Mouse (Mus musculus) megakaryocyte-erythroid progenitor cell, adult 5-6 weeks (primary cell): ENCODE results near the gene Apoc2. TPM values are rescaled to one million over a fixed set of nuclear protein-coding genes. Genes with fewer than 3 reads are reported as not detected.

ENCODE experiments used
- ATAC-seq: replicated peaks from 2 replicates; pipeline ENCODE4 v1.8.0; 2016; ENCODE audit warnings: mild to moderate bottlenecking, inconsistent platforms; ENCODE audit not compliant: severe bottlenecking, poor library complexity, low FRiP score, low TSS enrichment
- total RNA-seq, 2 experiments: library from RNA; stranded (forward) in 1 of 2; stranded (reverse) in 1 of 2; fragments of 200-1000, 215-1000 nt in 1 of 2; fragments of >200 nt in 1 of 2; fragmentation: Nextera tagmentation in 1 of 2; gene quantifications; 2 replicates each; pipeline ENCODE4 v1.2.3; 2014 to 2017

The Apoc2 gene
- not detected in 2 replicates for total RNA-seq (2014; fragmentation: Nextera tagmentation)
- not detected in 2 replicates for total RNA-seq (2017)

DNA sequence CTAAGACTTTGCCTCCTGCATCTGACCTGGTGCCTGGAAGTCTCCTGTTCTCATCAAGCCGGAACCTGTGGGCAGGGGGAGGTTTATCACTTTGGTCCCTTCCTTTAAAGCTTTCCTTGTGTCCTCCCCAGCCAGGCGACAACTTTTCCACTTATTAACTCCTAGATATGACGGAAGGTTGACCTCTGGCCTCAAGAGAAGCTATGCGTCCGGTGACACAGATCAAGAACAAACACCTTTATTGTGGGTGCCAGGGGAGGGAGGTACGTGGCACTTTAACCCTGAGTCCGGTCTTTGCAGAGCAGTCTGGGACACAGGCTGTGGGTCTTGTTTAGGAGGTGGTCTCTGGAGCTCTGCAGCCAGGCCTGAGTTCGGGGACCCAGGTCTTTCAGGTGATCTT is at the start of gene Apoc2:
Apoc2 (minus strand) TSS at position 70 of the 400 bp plus-strand sequence.
- ATAC-seq = no peak

DNA sequence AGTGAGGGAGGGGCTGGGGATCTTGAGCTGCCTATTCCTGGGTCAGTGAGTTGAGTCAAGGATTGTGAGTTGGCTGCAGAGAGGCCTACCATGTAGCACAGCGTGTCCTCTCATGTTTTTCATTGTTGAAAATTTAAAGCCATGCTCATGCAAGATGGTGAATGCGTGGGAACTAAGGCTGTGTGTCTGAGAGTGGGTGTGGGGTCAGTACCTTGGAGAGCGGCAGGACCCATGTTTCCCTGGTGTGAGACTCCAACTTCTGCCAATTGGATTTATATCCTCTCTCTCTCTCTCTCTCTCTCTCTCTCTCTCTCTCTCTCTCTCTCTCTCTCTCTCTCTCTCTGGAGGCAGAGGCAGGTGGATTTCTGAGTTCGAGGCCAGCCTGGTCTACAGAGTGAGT is 48.8 kb upstream of the Apoc2 start:
- no peak for ATAC-seq

- no peak for ATAC-seq
These were observed 46.4 kb upstream of the Apoc2 start for GRCm38 (mm10) chr7:19724167-19724566.

DNA sequence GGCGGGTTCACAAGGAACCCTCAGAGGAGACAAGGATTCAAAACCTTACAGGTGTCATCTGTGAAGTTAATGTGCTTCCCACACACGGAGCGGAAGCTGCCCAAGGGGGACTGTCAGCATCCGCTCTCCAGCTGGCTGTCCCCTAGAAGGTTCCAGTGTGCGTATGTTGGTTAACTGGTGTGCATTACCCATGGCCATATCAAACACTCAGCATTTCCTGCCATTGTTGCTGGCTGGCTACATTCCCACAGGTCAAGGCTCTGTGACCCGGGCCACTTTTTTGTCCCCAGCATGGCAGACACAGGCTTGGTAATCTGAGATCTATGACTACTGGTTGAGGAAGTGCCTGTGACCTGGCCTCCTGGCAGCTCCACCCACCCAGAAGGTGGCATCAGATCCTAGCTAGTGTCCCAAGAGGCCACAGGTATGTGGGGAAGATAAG is 45.0 kb upstream of the Apoc2 start:
- ATAC-seq = no peak

DNA sequence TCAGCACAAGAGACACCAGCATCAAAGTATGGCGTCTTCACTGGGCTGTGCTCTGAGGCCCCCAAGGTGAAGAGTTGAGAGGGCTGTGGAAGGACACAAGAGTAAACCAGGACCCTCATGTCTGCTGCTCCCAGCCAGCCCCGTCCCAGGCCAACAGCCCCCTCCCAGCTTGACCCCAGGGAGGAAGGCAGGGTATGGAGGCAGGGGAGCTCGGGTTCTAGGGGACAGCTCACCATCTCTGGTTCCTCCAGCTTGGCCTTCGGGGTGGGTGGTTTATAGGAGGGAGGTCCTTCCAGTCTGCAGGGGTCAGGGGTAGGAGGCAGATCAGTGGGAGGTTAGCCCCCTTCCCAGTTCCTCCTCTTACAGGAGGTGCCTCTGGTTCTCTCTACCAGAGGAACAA is 41.5 kb upstream of the Apoc2 start:
- no peak for ATAC-seq

GRCm38 (mm10) chr7:19718297-19718952 is 40.7 kb upstream of the Apoc2 start:
- ATAC-seq = no peak

- no peak for ATAC-seq
These were observed 39.6 kb upstream of the Apoc2 start for GRCm38 (mm10) chr7:19717346-19717745.

DNA sequence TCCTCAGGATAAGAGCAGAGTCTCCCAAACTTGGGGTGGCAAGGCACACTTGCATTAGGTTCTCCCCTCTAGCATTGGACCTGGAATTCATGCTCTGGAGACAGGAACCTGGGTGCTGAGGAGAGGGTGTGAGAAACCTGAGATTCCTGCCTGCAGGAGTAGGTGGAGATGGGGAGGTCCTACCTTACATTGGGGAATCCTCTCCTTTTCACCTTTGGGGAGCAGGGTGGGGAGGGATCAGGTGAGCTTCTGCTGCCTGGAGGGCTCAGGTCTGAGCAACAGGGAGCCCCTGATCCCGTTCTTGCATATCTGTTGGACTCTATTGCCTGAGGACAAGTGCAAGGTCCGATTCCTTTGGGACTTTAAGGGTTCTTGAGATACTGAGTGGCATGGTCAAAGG is 39.1 kb upstream of the Apoc2 start:
- no peak for ATAC-seq

GRCm38 (mm10) chr7:19716055-19716682 is 38.4 kb upstream of the Apoc2 start:
- no peak for ATAC-seq

- ATAC-seq = peak; percentile 91
These were observed 37.7 kb upstream of the Apoc2 start, which contains the start of gene Tomm40 for GRCm38 (mm10) chr7:19715239-19716054. Gene Tomm40, minus strand, starts transcription at chr7:19715438.

DNA sequence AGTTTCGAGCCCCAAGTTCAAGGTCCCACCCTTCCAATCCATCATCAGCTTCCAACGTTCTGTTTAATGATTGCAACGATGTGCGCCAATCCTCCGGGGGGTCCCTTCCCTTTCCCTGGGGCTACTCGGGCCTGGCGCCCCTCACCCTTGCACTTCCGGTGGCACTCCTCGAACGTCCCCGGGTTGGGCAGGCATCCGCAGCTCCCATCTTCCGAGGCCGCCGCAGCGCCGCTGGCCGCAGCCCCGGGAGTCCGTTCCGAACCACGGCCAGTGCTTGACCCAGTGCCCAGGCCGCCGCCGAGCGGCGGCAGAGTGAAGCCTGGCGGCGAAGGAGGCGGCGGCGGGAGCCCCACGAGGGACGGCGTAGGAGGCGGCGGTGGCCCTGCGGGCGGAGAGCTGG is 37.1 kb upstream of the Apoc2 start:
- ATAC-seq = no peak

DNA sequence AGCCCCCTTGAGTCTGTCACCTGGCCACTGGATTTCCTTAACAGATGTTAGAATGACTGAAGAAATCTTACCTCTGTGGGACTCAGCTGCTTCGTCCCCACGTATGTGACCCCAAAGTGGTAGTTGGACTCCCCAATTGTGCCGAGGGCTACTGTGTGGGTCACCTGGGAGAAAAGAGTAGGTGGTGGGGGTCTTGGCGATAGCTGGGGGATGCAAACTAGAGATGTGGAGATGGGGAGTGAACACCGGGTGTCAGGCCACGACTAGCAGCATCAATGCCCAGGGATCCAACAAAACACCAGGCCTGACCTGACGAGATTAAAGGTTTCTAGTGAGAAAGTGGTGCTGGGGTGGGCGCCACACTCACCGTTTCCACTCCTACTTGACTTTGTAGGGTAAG is 35.9 kb upstream of the Apoc2 start:
- no peak for ATAC-seq

DNA sequence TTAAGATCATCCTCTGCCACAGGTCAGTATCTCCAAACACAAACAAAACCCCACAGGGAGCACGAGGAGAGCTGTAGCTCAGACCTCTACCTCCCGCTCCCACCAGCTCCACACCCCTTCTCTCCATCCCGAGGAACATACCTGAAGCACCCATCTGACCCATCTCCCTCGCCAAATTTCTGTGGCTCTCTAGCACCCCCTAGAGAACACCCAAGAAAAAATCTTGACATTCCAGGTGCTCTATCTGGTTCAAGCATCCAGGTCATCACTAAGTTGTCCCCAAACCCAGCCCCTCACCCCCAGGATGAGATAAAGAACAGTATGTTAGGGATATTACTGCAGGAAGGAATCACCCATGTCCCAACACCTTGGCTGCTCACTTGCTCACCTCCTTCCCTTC is 35.5 kb upstream of the Apoc2 start:
- no peak for ATAC-seq

GRCm38 (mm10) chr7:19712414-19712813 is 34.7 kb upstream of the Apoc2 start:
- no peak for ATAC-seq

GRCm38 (mm10) chr7:19710650-19711049 is 32.9 kb upstream of the Apoc2 start:
- no peak for ATAC-seq

- no peak for ATAC-seq
These were observed 27.5 kb upstream of the Apoc2 start for GRCm38 (mm10) chr7:19705271-19705670.

GRCm38 (mm10) chr7:19704475-19704874 is 26.7 kb upstream of the Apoc2 start:
- ATAC-seq = no peak

GRCm38 (mm10) chr7:19702859-19703555 is 25.3 kb upstream of the Apoc2 start:
- ATAC-seq = no peak

DNA sequence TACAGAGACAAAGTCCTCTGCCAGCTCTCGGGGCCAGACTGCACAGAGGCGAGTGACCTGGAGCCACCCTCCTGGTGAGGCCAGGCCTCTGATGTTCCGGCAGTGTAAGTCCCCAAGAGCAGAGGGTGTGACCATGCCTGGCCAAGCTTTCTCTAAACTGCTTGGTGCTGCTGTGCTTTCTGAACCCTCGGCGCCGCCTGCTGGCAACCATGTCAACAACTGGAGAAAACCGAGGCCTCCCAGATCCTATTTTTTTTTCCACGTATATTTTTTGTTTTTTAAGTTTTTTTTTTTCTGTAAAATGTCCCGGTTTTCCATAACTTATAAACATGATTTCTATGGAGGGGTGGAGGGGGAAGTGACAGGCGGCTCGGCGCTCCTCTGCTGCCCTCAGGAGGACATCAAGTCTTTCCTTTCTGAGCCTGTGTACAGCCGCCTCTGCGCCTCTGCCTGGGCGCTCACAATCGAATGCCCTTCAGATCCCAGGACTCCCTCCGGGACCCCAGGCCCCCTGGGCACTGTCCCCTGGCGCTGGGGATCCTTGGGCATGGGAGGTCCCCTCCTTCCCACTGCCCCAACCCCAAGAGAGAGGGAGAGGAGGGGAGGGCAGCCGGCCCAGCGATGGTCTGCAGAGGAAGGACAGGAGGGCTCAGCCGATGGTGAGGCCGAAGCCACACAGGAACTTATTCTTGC is 23.5 kb upstream of the Apoc2 start:
- peak; percentile 31; the same call in 1 of the 2 replicates for ATAC-seq
